ENCODE assay signal across 19 mouse cellular contexts in genomic region chr15:7014984-7015383, GRCm38 (mm10).
DNase-seq lines count a peak whose midpoint lies in the region; ATAC-seq and TF ChIP-seq lines count a peak whose summit lies in the region.
"Had no signal": no experiment of that assay in that cellular context is flagged by ENCODE, and none has a peak within 500 bp of the region (broad histone marks: within the 10 kb centered on the region; RNA-seq: fewer than 3 reads in every experiment).

No protein-coding gene starts in this region.

- TF ChIP-seq EP300 in stomach, postnatal 0 days (optimal IDR thresholded peaks at IDR 0.05) = no peak

- H3K4me3 ChIP-seq in kidney, adult 2 months (ENCODE audit: insufficient read depth, low read depth, low read length) = no peak overlapping the region
- H3K4me3 ChIP-seq in stomach, postnatal 0 days (ENCODE audit: low read depth, low read length) = no peak overlapping the region
- H3K4me3 ChIP-seq in liver, embryonic 11.5 days (ENCODE audit: low read depth, low read length) = no peak overlapping the region
- H3K4me3 ChIP-seq: forebrain, embryonic 12.5 days; hindbrain, embryonic 10.5 days; liver, embryonic 13.5 days; myocyte had no signal

- no peaks in the 10 kb centered on the region for H3K36me3 ChIP-seq in kidney, adult 2 months (ENCODE audit: control insufficient read depth, insufficient read depth, low read length)
- no peaks in the 10 kb centered on the region for H3K36me3 ChIP-seq in stomach, postnatal 0 days (ENCODE audit: control insufficient read depth, insufficient read depth, low read length)
- H3K36me3 ChIP-seq in liver, embryonic 11.5 days (ENCODE audit: control insufficient read depth, insufficient read depth, low read length) = no peaks in the 10 kb centered on the region
- H3K36me3 ChIP-seq: forebrain, embryonic 12.5 days; hindbrain, embryonic 10.5 days; liver, embryonic 13.5 days had no signal

- H3K9me3 ChIP-seq in stomach, postnatal 0 days (ENCODE audit: control insufficient read depth, low read length) = no peaks in the 10 kb centered on the region
- H3K9me3 ChIP-seq in liver, embryonic 11.5 days (ENCODE audit: control insufficient read depth, low read length) = no peaks in the 10 kb centered on the region
- H3K9me3 ChIP-seq: forebrain, embryonic 12.5 days; hindbrain, embryonic 10.5 days; liver, embryonic 13.5 days had no signal

- 64% methylated on average over 2 of the region's 2 CpGs for WGBS in kidney, adult 2 months
- WGBS in stomach, postnatal 0 days = 61% methylated on average over 2 of the region's 2 CpGs
- 56% methylated on average over 2 of the region's 2 CpGs for whole genome bisulfite sequencing in liver, embryonic 11.5 days

- TF ChIP-seq CTCF in kidney, adult 2 months (conservative IDR thresholded peaks at IDR 0.05; ENCODE audit: insufficient read depth, insufficient read length, low read depth, low read length) = no peak
- no peak for TF ChIP-seq CTCF in stomach, postnatal 0 days (IDR thresholded peaks at IDR 0.05; ENCODE audit: low read depth)

- no peak overlapping the region for H3K9ac ChIP-seq in stomach, postnatal 0 days (ENCODE audit: low read length)
- no peak overlapping the region for H3K9ac ChIP-seq in liver, embryonic 11.5 days (ENCODE audit: low read depth, low read length)
- H3K9ac ChIP-seq: forebrain, embryonic 12.5 days; liver, embryonic 13.5 days had no signal

- no peak for TF ChIP-seq POLR2A in kidney, adult 2 months (IDR thresholded peaks at IDR 0.05; ENCODE audit: low read depth, low read length)

- ATAC-seq in stomach, postnatal 0 days (ENCODE audit: low FRiP score, low TSS enrichment) = no peak
- ATAC-seq in liver, embryonic 11.5 days (replicated peaks; ENCODE audit: low FRiP score) = no peak
- ATAC-seq: CD4-positive, CD25-positive, alpha-beta regulatory T cell, adult 4 months; inflammation-experienced regulatory T-cells, adult 6 months had no signal

- peak overlapping the region; percentile 52; the same call in 1 of the 2 replicates for H3K27ac ChIP-seq in kidney, adult 2 months (ENCODE audit: insufficient read depth, low read depth, low read length)
- H3K27ac ChIP-seq in stomach, postnatal 0 days (replicated peaks) = no peak overlapping the region
- no peak overlapping the region for H3K27ac ChIP-seq in liver, embryonic 11.5 days (ENCODE audit: low read depth, low read length)
- H3K27ac ChIP-seq: forebrain, embryonic 12.5 days; hindbrain, embryonic 10.5 days; liver, embryonic 13.5 days had no signal

- H3K27me3 ChIP-seq in kidney, adult 2 months (replicated peaks; ENCODE audit: control insufficient read depth, insufficient read depth, low read length) = no peaks in the 10 kb centered on the region
- no peaks in the 10 kb centered on the region for H3K27me3 ChIP-seq in stomach, postnatal 0 days (ENCODE audit: control insufficient read depth, insufficient read depth, low read length)
- H3K27me3 ChIP-seq in liver, embryonic 11.5 days (replicated peaks; ENCODE audit: control insufficient read depth, insufficient read depth, low read length) = no peaks in the 10 kb centered on the region; the same call in 1 of the 2 replicates
- H3K27me3 ChIP-seq: forebrain, embryonic 12.5 days; liver, embryonic 13.5 days had no signal

- no peaks in the 10 kb centered on the region for H3K4me1 ChIP-seq in kidney, adult 2 months (ENCODE audit: control insufficient read depth, insufficient read depth, low read length)
- H3K4me1 ChIP-seq in stomach, postnatal 0 days (replicated peaks; ENCODE audit: control insufficient read depth, insufficient read depth) = no peaks in the 10 kb centered on the region
- 0 out of 2 replicates have a peak, but pooled peaks cover 2% of the 10 kb centered on the region for H3K4me1 ChIP-seq in liver, embryonic 11.5 days (replicated peaks; ENCODE audit: control insufficient read depth, insufficient read depth, low read length)
- H3K4me1 ChIP-seq: forebrain, embryonic 12.5 days; hindbrain, embryonic 10.5 days had no signal

- H3K4me2 ChIP-seq in stomach, postnatal 0 days (replicated peaks; ENCODE audit: low read depth) = no peak overlapping the region
- no peak overlapping the region for H3K4me2 ChIP-seq in liver, embryonic 11.5 days
- H3K4me2 ChIP-seq: forebrain, embryonic 12.5 days; liver, embryonic 13.5 days; midbrain, embryonic 11.5 days had no signal

- DNase-seq in kidney, adult 2 months = peak; percentile 36
- no peak for DNase-seq in kidney, adult 18-20 months
- peak; percentile 43 for DNase-seq in urinary bladder, postnatal 14 days (ENCODE audit: low spot score)
- DNase-seq in urinary bladder, postnatal 25 days (ENCODE audit: low spot score) = no peak
- peak; percentile 8 to 23 for DNase-seq in kidney, postnatal 36 days
- peak; percentile 32 for DNase-seq in stomach, postnatal 0 days (ENCODE audit: low spot score)
- no peak for DNase-seq in liver, embryonic 11.5 days (ENCODE audit: low spot score)
- DNase-seq: adrenal gland, adult 8-10 months; cerebellum, adult 18-20 months; layer of hippocampus, postnatal 36 days; liver, embryonic 13.5 days; right cerebral cortex, postnatal 14 days; thymus, adult 18-20 months had no signal

Comparison
In these comparisons a context has a peak if more than half of its experiments do, and no peak if none do; other contexts are left out.
1. DNase-seq: peak in kidney, adult 2 months (single experiment), urinary bladder, postnatal 14 days (single experiment), kidney, postnatal 36 days (2 of 2) and stomach, postnatal 0 days (single experiment); none in kidney, adult 18-20 months (single experiment), urinary bladder, postnatal 25 days (single experiment) and liver, embryonic 11.5 days (single experiment).